Mouse (Mus musculus): ENCODE measurements around the gene Cdkal1.

DNA sequence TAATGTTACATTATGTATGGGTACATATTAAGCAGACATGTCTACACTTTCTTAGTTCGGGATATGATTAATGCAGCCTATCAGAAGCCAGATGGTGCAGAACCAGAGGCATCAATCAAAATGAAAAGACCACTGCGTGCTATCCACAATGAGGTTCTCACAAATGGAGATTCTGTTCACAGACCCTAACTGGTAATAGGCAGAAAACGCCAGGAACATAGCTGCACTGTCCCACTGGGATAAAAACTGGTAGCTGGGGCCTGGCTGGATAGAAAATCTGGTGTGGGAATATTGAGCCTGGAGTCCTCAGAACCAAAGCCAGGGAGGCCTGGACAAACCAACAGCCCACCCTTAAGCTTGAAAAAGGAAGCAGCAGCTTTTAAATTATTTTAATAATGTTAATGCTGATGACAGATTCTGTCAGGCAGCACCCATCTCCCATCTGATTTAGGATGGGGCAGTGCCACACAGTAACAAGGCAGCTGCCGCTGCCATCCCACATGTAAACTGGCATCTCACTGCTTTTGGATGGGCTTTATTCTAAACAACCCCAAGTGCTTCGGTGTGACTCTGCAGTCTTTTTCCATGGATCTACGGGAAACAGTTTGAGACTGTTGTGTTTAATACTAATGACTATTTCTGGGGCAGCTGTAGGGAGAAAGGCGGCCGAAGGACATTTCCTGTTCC is 438.9 kb downstream of the Cdkal1 start:
- TF ChIP-seq POLR2A (IDR thresholded peaks at IDR 0.05; ENCODE audit: insufficient read length, low read depth) (no peak), MYOD1 (IDR thresholded peaks at IDR 0.05; ENCODE audit: control insufficient read depth in 1 of 3, insufficient read length in 2 of 3, low read depth in 2 of 3) (no peak), POLR2AphosphoS2 (IDR thresholded peaks at IDR 0.05; ENCODE audit: insufficient read length, low read depth) (no peak)

Measured in myocyte (in vitro differentiated cells).